Mouse (Mus musculus) hindbrain, postnatal 0 days (tissue): ENCODE measurements around the gene Snrpa1. TPM values are rescaled to one million over a fixed set of nuclear protein-coding genes. Genes with fewer than 3 reads are reported as not detected.

Experiments used
- ATAC-seq: fragments of 200-750 bp; cut with Nextera tagmentation; 2 replicates; pipeline ENCODE4 v1.8.0; 2017; ENCODE audit warnings: mild to moderate bottlenecking, moderate TSS enrichment, moderate library complexity
- DNase-seq: peaks from one replicate; pipeline ENCODE4 v3.0.0-alpha.2; 2015; ENCODE audit warnings: low spot score
- H3K27ac ChIP-seq: fragments of 300-500 bp; sonication (generic); 2 replicates; pipeline ENCODE4 v1.5.1; 2014; ENCODE audit warnings: mild to moderate bottlenecking
- H3K27me3 ChIP-seq: fragments of 300-500 bp; sonication (generic); 2 replicates; pipeline ENCODE4 v1.6.1; 2014; ENCODE audit warnings: low read length, mixed read lengths; ENCODE audit not compliant: insufficient read depth
- H3K36me3 ChIP-seq: fragments of 300-500 bp; sonication (generic); 2 replicates; pipeline ENCODE4 v1.6.1; 2014; ENCODE audit warnings: low read length, mixed read lengths; ENCODE audit not compliant: insufficient read depth
- H3K4me1 ChIP-seq: fragments of 300-500 bp; sonication (generic); 2 replicates; pipeline ENCODE4 v1.6.1; 2014; ENCODE audit warnings: antibody characterized with exemption, low read length, mixed read lengths; ENCODE audit not compliant: insufficient read depth
- H3K4me2 ChIP-seq: fragments of 300-500 bp; sonication (generic); 2 replicates; pipeline ENCODE4 v1.6.1; 2014; ENCODE audit warnings: low read depth, mild to moderate bottlenecking, low read length, moderate library complexity, mixed read lengths
- H3K4me3 ChIP-seq: fragments of 300-500 bp; sonication (generic); 2 replicates; pipeline ENCODE4 v1.5.1; 2014; ENCODE audit warnings: low read length
- H3K9ac ChIP-seq: fragments of 300-500 bp; sonication (generic); replicated peaks from 2 replicates; pipeline ENCODE4 v1.6.1; 2014; ENCODE audit warnings: mild to moderate bottlenecking, low read length, moderate library complexity, mixed read lengths
- H3K9me3 ChIP-seq: fragments of 300-500 bp; sonication (generic); 2 replicates; pipeline ENCODE4 v1.6.1; 2016; ENCODE audit warnings: low read length, mixed read lengths
- CTCF ChIP-seq: IDR thresholded peaks from 2 replicates; pipeline ENCODE4 v1.5.1; 2016; ENCODE audit warnings: antibody characterized with exemption, control low read depth, low read depth
- WGBS: fragments of 180-500 bp; shearing (Covaris S2); extraction: QIAGEN DNeasy Blood & Tissue Kit; methylation state at CpG from one replicate; pipeline ENCODE4 v1.1.7; 2014; 5-methylcytosine and 5-hydroxymethylcytosine counted together
- polyA plus RNA-seq: library from polyadenylated mRNA; unstranded; fragments of >200 nt; fragmentation: Nextera tagmentation; extraction: Ambion mirVana; gene quantifications from 2 replicates; pipeline ENCODE4 v1.2.1, GENCODE M21; 2015
- total RNA-seq: library from RNA; depleted of rRNA; stranded (reverse); fragments of >200 nt; gene quantifications from 2 replicates; pipeline ENCODE4 v1.2.3, GENCODE M21; 2014; rRNA removed

Gene Snrpa1
- total RNA-seq (22.6 and 26.5 TPM in 2 replicates), polyA plus RNA-seq (119 and 127 TPM in 2 replicates)

- H3K27me3 ChIP-seq: no peaks in the 10 kb centered on the region
- ATAC-seq: no peak
- peak within 1 kb of the TSS; percentile 96 for H3K4me2 ChIP-seq
- no peak within 1 kb of the TSS for H3K27ac ChIP-seq
- peak within 1 kb of the TSS; percentile 78; the same call in 1 of the 2 replicates for H3K9ac ChIP-seq
- whole genome bisulfite sequencing: 80% methylated on average over 1 of the region's 1 CpGs
- peaks cover 9% of the 10 kb centered on the region; the same call in 1 of the 2 replicates for H3K36me3 ChIP-seq
- H3K4me3 ChIP-seq: peak within 1 kb of the TSS; percentile 80
- H3K9me3 ChIP-seq: no peaks in the 10 kb centered on the region
- no peak for DNase-seq
- TF ChIP-seq CTCF: no peak
- peaks cover 12% of the 10 kb centered on the region for H3K4me1 ChIP-seq
These were observed at the start of gene Snrpa1 for GRCm38 (mm10) chr7:66058703-66059102. Gene Snrpa1 (plus strand): TSS chr7:66059003.

- 79% methylated on average over 6 of the region's 6 CpGs for WGBS
These were observed 48.3 kb upstream of the Snrpa1 start for GRCm38 (mm10) chr7:66010518-66010917.

GRCm38 (mm10) chr7:66027747-66028146 is 31.1 kb upstream of the Snrpa1 start:
- WGBS: 81% methylated on average over 2 of the region's 2 CpGs
- ATAC-seq (peak; percentile 64; the same call in 1 of the 2 replicates), DNase-seq (peak; percentile 69)

More at GRCm38 (mm10) chr7:66010518-66010917, 48.3 kb upstream of the Snrpa1 start:
- H3K4me2 ChIP-seq: no peak overlapping the region
- no peaks in the 10 kb centered on the region for H3K27me3 ChIP-seq
- H3K9ac ChIP-seq: no peak overlapping the region
- H3K4me3 ChIP-seq: no peak overlapping the region
- no peaks in the 10 kb centered on the region for H3K9me3 ChIP-seq
- TF ChIP-seq CTCF: no peak
- H3K4me1 ChIP-seq: no peaks in the 10 kb centered on the region
- no peak for DNase-seq
- H3K27ac ChIP-seq: no peak overlapping the region
- H3K36me3 ChIP-seq: no peaks in the 10 kb centered on the region
- ATAC-seq: no peak

GRCm38 (mm10) chr7:66028766-66029512 is 29.9 kb upstream of the Snrpa1 start:
- ATAC-seq (peak; percentile 41), DNase-seq (no peak)
- Histone ChIP-seq H3K9ac (no peak overlapping the region), H3K4me3 (no peak overlapping the region), H3K36me3 (no peaks in the 10 kb centered on the region), H3K4me2 (no peak overlapping the region), H3K4me1 (no peaks in the 10 kb centered on the region; the same call in 1 of the 2 replicates), H3K27me3 (no peaks in the 10 kb centered on the region), H3K27ac (no peak overlapping the region), H3K9me3 (no peaks in the 10 kb centered on the region)
- no peak for TF ChIP-seq CTCF
- WGBS: 55% methylated on average over 6 of the region's 6 CpGs

More at GRCm38 (mm10) chr7:66027747-66028146, 31.1 kb upstream of the Snrpa1 start:
- H3K4me1 ChIP-seq: no peaks in the 10 kb centered on the region; the same call in 1 of the 2 replicates
- no peaks in the 10 kb centered on the region for H3K9me3 ChIP-seq
- no peak overlapping the region for H3K9ac ChIP-seq
- TF ChIP-seq CTCF: peak; percentile 80
- H3K36me3 ChIP-seq: no peaks in the 10 kb centered on the region
- H3K27me3 ChIP-seq: no peaks in the 10 kb centered on the region
- H3K4me2 ChIP-seq: no peak overlapping the region
- no peak overlapping the region for H3K4me3 ChIP-seq
- H3K27ac ChIP-seq: no peak overlapping the region

GRCm38 (mm10) chr7:66036809-66037208 is 22.0 kb upstream of the Snrpa1 start:
- TF ChIP-seq CTCF: no peak
- H3K27me3 ChIP-seq: no peaks in the 10 kb centered on the region
- DNase-seq: no peak
- 63% methylated on average over 8 of the region's 8 CpGs for WGBS
- no peak overlapping the region for H3K4me3 ChIP-seq
- H3K4me2 ChIP-seq: no peak overlapping the region
- ATAC-seq: no peak
- H3K27ac ChIP-seq: no peak overlapping the region
- no peaks in the 10 kb centered on the region for H3K36me3 ChIP-seq
- H3K9ac ChIP-seq: no peak overlapping the region
- peaks cover 9% of the 10 kb centered on the region; the same call in 1 of the 2 replicates for H3K4me1 ChIP-seq
- no peaks in the 10 kb centered on the region for H3K9me3 ChIP-seq

- Histone ChIP-seq H3K4me2 (no peak overlapping the region), H3K36me3 (no peaks in the 10 kb centered on the region), H3K4me3 (no peak overlapping the region), H3K27me3 (no peaks in the 10 kb centered on the region), H3K9ac (no peak overlapping the region), H3K9me3 (no peaks in the 10 kb centered on the region), H3K27ac (no peak overlapping the region), H3K4me1 (peaks cover 9% of the 10 kb centered on the region; the same call in 1 of the 2 replicates)
- 64% methylated on average over 3 of the region's 3 CpGs for WGBS
- no peak for TF ChIP-seq CTCF
- DNase-seq (no peak), ATAC-seq (no peak)
These were observed 20.5 kb upstream of the Snrpa1 start for GRCm38 (mm10) chr7:66038261-66038660.

- H3K4me2 ChIP-seq: no peak overlapping the region
- DNase-seq (peak; percentile 64), ATAC-seq (no peak)
These were observed 20.1 kb upstream of the Snrpa1 start for GRCm38 (mm10) chr7:66038730-66039129.

More at GRCm38 (mm10) chr7:66038730-66039129, 20.1 kb upstream of the Snrpa1 start:
- H3K4me3 ChIP-seq: no peak overlapping the region
- H3K36me3 ChIP-seq: no peaks in the 10 kb centered on the region
- H3K27me3 ChIP-seq: no peaks in the 10 kb centered on the region
- H3K9me3 ChIP-seq: no peaks in the 10 kb centered on the region
- no peak overlapping the region for H3K9ac ChIP-seq
- WGBS: 53% methylated on average over 11 of the region's 11 CpGs
- TF ChIP-seq CTCF: no peak
- H3K4me1 ChIP-seq: peaks cover 9% of the 10 kb centered on the region; the same call in 1 of the 2 replicates
- no peak overlapping the region for H3K27ac ChIP-seq
